Mouse (Mus musculus) layer of hippocampus, adult 18-20 months (tissue): ENCODE results near the gene Gm19345. TPM values are rescaled to one million over a fixed set of nuclear protein-coding genes. Genes with fewer than 3 reads are reported as not detected.

Source experiments
- DNase-seq, 2 experiments: peaks; one replicate each; pipeline ENCODE4 v3.0.0; 2022; ENCODE audit warnings: low spot score in 2 of 2
- long read RNA-seq: library from polyadenylated mRNA; stranded (forward); transcript quantifications from one replicate; pipeline ENCODE4 v2.0.0, GENCODE M21; 2021
- total RNA-seq, 2 experiments: library from RNA; stranded (reverse); gene quantifications; 2 replicates each; pipeline ENCODE4 v1.2.3; 2021

Gene Gm19345
- 1 to 10 TPM; 1.2 to 2.3 TPM for total RNA-seq
- long read RNA-seq, partial matches to known transcripts, result 0 of 1 reads
- long read RNA-seq, other reads (novel, unspliced or antisense), result 0 of 1 reads

- DNase-seq, result peak in 1 of 2 experiments; percentile 16
These were observed at the start of gene Gm19345 for GRCm38 (mm10) chr7:19851858-19852570. Gene Gm19345, plus strand, starts transcription at chr7:19852003.

- peak in 1 of 2 experiments; percentile 78 for DNase-seq
These were observed 48.8 kb upstream of the Gm19345 start for GRCm38 (mm10) chr7:19802995-19803394.

- DNase-seq, result no peak
These were observed 45.3 kb upstream of the Gm19345 start for GRCm38 (mm10) chr7:19806356-19806969.

- no peak for DNase-seq
These were observed 42.4 kb upstream of the Gm19345 start for GRCm38 (mm10) chr7:19809369-19809768.

- no peak for DNase-seq
These were observed 40.7 kb upstream of the Gm19345 start for GRCm38 (mm10) chr7:19811114-19811513.

- DNase-seq, result no peak
These were observed 38.6 kb upstream of the Gm19345 start for GRCm38 (mm10) chr7:19813161-19813560.

GRCm38 (mm10) chr7:19813579-19814122 lies 38.2 kb upstream of the Gm19345 start:
- no peak for DNase-seq

GRCm38 (mm10) chr7:19815296-19816223 lies 36.2 kb upstream of the Gm19345 start:
- no peak for DNase-seq

GRCm38 (mm10) chr7:19816224-19816771 lies 35.5 kb upstream of the Gm19345 start:
- peak in 1 of 2 experiments; percentile 31 for DNase-seq

GRCm38 (mm10) chr7:19817382-19818105 lies 34.3 kb upstream of the Gm19345 start:
- no peak for DNase-seq

- DNase-seq, result no peak
These were observed 33.4 kb upstream of the Gm19345 start for GRCm38 (mm10) chr7:19818440-19818839.

- DNase-seq, result no peak
These were observed 32.9 kb upstream of the Gm19345 start for GRCm38 (mm10) chr7:19818875-19819274.

- no peak for DNase-seq
These were observed 31.3 kb upstream of the Gm19345 start for GRCm38 (mm10) chr7:19820347-19821048.

- no peak for DNase-seq
These were observed 30.2 kb upstream of the Gm19345 start for GRCm38 (mm10) chr7:19821633-19822032.

- DNase-seq, result no peak
These were observed 29.6 kb upstream of the Gm19345 start for GRCm38 (mm10) chr7:19822193-19822592.

GRCm38 (mm10) chr7:19822604-19823058 lies 29.2 kb upstream of the Gm19345 start, which contains the start of gene Bcl3:
Gene Bcl3, minus strand, starts transcription at chr7:19822770.
- no peak for DNase-seq

GRCm38 (mm10) chr7:19823256-19824181 lies 28.3 kb upstream of the Gm19345 start:
- no peak for DNase-seq
